Mouse (Mus musculus): ENCODE results near the gene Fam207a.

DNA sequence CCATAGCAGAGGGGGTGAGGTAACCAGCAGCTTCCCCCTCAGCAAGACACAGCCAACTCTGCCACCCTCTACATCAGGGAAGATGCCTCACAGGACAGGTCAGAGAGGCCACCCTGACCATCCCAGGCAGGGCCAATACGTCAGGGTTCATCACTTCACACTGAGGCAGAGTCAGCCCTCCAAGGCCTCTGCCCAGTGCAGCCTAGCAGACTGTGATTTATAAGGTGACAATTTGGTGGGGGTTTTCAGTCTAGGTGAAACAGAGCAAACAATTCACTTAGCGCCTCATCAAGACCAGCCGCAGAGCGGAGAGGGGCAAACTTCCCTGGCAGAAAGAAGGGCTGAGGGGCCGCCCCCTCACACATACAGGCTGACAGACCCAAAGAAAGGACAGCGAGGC, 17.3 kb downstream of the Fam207a start:
- TF ChIP-seq POLR2A (IDR thresholded peaks at IDR 0.05; ENCODE audit: borderline replicate concordance, extremely low read depth, insufficient read depth, insufficient read length, poor library complexity, severe bottlenecking) (no peak), CTCF (IDR thresholded peaks at IDR 0.05; ENCODE audit: borderline replicate concordance, extremely low read depth, insufficient read depth, insufficient read length) (no peak)
